Mouse (Mus musculus) embryonic stem cell, embryonic (primary cell): ENCODE data around the gene Apol8.

Source experiments
- CTCF ChIA-PET, 4 experiments: fragments of 300-600 bp in 2 of 4; fragments of 350-600 bp in 2 of 4; sonication (Branson Sonifier 250); formaldehyde crosslinking; loops; one replicate each; lab custom pipeline; 2022; ENCODE audit warnings: inconsistent platforms in 2 of 4; lab: Charles Lee
- POLR2A ChIA-PET, 4 experiments: fragments of 300-600 bp in 2 of 4; fragments of 350-600 bp in 2 of 4; sonication (Branson Sonifier 250); formaldehyde crosslinking; loops; one replicate each; lab custom pipeline; 2022; ENCODE audit warnings: antibody characterized with exemption in 4 of 4, inconsistent platforms in 1 of 4; lab: Charles Lee

Apol8 gene

DNA sequence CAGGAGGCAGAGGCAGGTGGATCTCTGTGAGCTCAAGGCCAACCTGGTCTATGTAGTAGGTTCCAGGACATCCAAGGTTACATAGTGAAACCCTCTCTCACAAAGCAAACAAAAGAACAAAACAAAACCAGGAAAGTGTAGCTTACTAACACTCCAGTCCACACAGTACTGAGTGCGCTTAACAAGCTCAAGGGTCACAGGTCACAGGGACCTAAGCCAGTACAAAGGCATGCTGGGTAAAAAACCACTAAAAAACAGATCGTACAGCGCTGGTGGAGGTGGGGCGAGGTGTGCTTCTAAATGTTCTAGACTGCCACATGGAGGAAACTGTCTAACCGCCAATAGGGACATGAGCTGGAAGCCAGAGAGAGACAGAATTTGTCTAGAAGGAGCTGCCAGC, 13.5 kb upstream of the Apol8 start:
- ChIA-PET POLR2A (interaction anchor here in 3 of 4 experiments (0.7 to 2.6 kb wide), 23 partner anchors 9 to 186 kb away, joined by 3 to 12 read pairs (median 4); partner anchors contain the start of genes Foxred2 (in 1 of the 3) and Myh9 (in 1 of the 3)), CTCF (interaction anchor here (0.6 to 3.2 kb wide), 18 partner anchors 8 to 1034 kb away, joined by 3 to 30 read pairs (median 6); no protein-coding TSS in a partner anchor)

DNA sequence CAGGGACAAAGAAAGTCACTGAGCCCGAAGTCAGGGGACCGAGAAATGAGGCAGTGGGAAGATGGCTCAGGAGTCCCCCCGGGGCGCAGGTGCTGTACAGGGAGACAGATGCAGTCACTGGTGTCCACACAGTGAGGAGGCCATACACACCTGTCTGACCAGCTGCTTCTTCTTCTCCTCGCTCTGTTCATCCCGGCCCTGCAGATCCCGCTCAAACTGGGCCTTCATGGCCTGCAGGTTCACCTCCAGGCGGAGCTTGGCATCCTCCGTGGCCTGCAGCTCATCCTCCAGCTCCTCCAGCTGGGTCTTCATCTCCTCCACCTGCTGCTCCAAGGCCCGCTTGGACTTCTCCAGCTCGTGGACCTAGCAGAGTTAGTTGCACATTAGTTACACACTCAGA, 10.2 kb upstream of the Apol8 start:
- POLR2A ChIA-PET, result interaction anchor here (0.8 to 3.5 kb wide), 23 partner anchors 9 to 205 kb away, joined by 3 to 18 read pairs (median 4); partner anchors contain the start of genes Apol8 (in 1 of the 4) and Myh9 (in 1 of the 4)
- CTCF ChIA-PET, result interaction anchor here (0.6 to 7.6 kb wide), 29 partner anchors 9 to 1141 kb away, joined by 3 to 117 read pairs (median 5); partner anchors contain the start of genes Apol8 (in 3 of the 4) and Foxred2 (in 1 of the 4)

DNA sequence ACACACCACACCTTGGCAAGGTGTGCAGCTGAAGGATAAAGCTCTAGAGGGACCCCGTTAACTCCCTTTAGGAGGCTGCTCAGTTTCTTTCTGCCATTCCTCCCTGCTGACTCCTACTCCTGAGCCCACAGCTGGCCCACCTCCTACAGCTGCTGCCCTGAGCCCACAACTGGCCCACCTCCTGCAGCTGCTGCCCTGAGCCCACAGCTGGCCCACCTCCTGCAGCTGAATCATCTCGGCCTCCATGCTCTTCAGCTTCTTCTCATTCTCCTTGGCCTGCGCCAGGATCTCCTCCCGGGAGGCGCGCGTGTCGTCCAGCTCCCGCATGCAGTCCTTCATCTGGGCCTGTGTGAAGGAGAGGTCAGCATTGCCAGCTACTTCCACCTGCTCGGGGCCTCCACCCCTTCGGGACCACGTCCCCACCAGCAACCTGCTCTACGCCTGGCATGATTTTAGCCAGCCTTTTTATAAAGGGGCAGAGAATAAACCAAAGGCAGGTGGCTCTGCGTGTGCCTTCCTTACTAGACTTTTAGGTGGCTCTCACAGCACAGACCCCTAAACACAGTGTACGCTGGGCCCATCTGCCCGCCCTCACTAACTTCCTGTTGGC, 8.8 kb upstream of the Apol8 start:
- POLR2A ChIA-PET, result interaction anchor here (0.7 to 3.5 kb wide), 14 partner anchors 10 to 192 kb away, joined by 3 to 18 read pairs (median 4); partner anchors contain the start of gene Myh9 (in 1 of the 4)

DNA sequence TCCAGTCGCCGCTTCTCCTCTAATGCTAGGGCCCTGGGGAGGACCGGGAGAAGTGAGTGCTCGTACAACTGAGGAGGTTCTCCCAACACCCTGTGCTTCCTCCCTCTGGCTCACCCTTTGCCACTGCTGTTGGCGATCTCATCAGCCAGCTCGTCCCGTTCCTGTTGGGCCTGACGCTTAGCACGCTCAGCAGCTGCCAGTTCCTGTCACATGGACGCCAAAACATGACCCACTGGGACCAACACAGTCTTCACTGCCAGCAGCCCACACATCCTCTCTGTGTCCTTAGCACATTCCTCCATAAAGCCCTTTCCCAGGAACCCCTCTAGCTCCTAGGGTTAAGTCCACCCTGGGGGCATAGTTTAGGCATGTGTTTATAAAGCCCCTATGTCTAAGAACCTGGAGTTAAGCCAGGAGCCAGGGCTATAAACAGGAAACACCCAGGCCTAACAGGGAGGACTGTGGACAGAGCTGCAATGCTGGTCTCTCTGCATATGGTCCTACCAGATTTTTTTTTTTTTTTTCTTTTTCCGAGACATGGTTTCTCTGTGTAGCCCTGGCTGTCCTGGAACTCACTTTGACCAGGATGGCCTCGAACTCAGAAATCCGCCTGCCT, 7.7 kb upstream of the Apol8 start:
- POLR2A ChIA-PET, result interaction anchor here (0.5 to 3.2 kb wide), 16 partner anchors 9 to 1403 kb away, joined by 3 to 18 read pairs (median 5); partner anchors contain the start of genes Eif3d (in 1 of the 4), Myh9 (in 1 of the 4) and Txn2 (in 1 of the 4)
- CTCF ChIA-PET, result interaction anchor here in 3 of 4 experiments (0.6 to 7.6 kb wide), 11 partner anchors 9 to 217 kb away, joined by 3 to 117 read pairs (median 8); no protein-coding TSS in a partner anchor

More for the DNA sequence above, 8.8 kb upstream of the Apol8 start:
- CTCF ChIA-PET, result interaction anchor here (0.9 to 7.6 kb wide), 11 partner anchors 8 to 168 kb away, joined by 3 to 117 read pairs (median 8); partner anchors contain the start of gene Apol8 (in 3 of the 4)

DNA sequence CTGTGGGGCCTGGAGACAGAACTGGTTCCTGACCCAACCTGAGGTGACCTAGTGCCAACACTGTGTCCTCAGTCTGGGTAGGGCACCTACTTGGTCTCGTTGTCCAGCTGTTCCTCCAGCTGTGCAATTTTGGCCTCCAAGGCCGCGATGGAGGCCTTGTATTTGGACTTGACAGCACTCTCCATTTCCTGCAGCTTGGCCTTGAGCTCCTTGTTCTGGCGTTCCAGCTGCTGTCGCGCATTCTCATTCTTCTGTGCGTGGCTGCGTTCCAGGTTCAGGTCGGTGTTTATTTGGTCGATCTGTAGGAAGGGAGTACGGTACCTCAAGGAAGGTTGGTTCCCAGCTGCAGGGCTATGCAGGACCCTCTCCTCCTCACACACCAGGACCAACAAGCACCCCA, 6.9 kb upstream of the Apol8 start:
- CTCF ChIA-PET, result interaction anchor here in 3 of 4 experiments (0.6 to 7.6 kb wide), 14 partner anchors 10 to 170 kb away, joined by 3 to 117 read pairs (median 6); partner anchors contain the start of gene Txn2 (in 1 of the 3)
- POLR2A ChIA-PET, result interaction anchor here (0.8 to 3.2 kb wide), 21 partner anchors 11 to 428 kb away, joined by 3 to 18 read pairs (median 5); partner anchors contain the start of genes Eif3d (in 1 of the 4), Myh9 (in 1 of the 4) and Txn2 (in 1 of the 4)

DNA sequence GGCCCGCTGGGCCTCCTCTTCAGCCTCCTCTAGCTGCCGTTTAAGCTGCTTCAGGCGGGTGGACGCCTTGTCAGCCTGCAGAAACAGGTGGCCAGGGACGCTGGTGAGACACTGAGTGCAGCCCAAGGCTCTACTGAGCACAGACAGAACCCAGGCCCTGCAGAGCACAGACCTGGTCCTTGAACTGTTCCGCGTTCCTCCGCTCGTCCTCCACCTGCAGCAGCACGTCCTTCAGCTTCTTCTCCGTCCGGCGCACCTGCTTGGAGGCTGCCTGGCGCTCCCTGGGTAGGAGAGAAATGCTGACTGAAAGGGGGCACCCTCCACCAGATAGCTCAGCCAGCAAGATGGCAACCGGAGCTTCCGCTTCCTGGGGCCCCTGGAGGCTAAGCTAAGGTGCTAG, 6.2 kb upstream of the Apol8 start:
- POLR2A ChIA-PET, result interaction anchor here (0.5 to 3.2 kb wide), 42 partner anchors 8 to 1220 kb away, joined by 3 to 18 read pairs (median 4); partner anchors contain the start of genes Eif3d (in 2 of the 4), Foxred2 (in 1 of the 4), Myh9 (in 1 of the 4) and Txn2 (in 1 of the 4)
- CTCF ChIA-PET, result interaction anchor here (0.6 to 7.6 kb wide), 37 partner anchors 8 to 356 kb away, joined by 3 to 117 read pairs (median 6); partner anchors contain the start of genes Myh9 (in 1 of the 4) and Txn2 (in 1 of the 4)

DNA sequence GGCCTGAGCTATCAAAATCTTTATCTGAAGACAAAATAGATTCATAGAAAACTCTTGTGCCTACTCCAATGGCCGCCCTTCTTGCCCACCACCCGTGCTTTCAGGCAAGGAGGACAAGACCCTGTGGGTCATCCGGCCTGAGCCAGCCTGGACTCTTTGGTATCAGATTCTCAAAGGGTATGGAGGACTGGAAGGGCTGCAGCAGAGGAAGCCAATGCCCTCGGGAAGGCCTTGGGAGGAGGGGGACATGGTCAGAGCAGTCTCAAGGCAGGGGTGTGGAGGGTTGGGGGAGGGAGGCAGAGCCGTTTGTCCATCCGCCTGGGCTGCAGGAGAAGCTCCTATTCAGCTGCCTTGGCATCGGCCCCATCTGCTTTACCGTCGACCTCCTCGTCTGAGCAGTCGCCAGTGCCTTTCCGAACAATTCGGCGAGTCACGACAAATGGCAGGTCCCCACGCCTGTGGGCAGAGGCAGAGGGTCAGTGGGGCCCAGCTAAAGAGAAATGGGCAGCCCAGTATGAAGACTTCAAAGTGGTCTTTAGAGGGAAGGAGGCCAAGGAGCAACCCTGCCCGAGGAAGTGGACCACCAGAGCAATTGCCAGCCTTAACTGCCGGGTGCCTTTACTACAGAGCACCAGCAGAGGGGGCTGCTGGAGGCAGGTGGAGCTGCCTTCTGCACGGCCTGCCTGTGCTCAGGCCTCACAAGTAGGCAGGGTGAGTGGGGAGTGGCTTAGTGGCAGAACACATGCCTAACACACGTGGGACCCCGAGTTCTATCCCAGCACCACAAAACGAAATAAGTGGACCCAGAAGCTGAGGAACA, 5.0 kb upstream of the Apol8 start:
- POLR2A ChIA-PET, result interaction anchor here (0.5 to 3.2 kb wide), 42 partner anchors 8 to 211 kb away, joined by 3 to 18 read pairs (median 4); partner anchors contain the start of genes Eif3d (in 3 of the 4), Foxred2 (in 1 of the 4) and Myh9 (in 1 of the 4)
- CTCF ChIA-PET, result interaction anchor here (0.5 to 7.6 kb wide), 63 partner anchors 8 to 944 kb away, joined by 3 to 117 read pairs (median 4); partner anchors contain the start of genes Txn2 (in 2 of the 4) and Myh9 (in 1 of the 4)

DNA sequence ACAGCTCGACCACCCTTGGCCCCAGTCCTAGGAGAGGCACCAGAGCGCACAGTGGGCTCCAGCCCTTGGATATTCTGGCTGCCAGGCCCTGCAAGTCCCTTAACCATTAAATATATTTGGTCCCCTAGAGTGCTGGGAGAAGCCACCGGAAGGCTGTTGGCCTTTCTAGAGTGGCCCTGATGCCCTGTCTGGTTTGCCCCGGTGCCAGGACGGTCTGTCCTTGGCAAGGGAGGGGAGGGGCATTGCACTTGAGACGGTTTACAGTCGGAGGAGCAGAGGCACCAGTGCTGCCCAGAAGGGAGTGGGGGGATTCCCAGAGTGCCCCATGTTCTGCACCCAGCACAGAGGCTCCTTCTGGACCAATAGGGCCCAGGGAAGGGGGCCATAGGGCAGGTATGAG, 4.3 kb upstream of the Apol8 start:
- CTCF ChIA-PET, result interaction anchor here (0.6 to 7.6 kb wide), 14 partner anchors 8 to 478 kb away, joined by 3 to 117 read pairs (median 5); no protein-coding TSS in a partner anchor
- POLR2A ChIA-PET, result interaction anchor here in 3 of 4 experiments (0.8 to 3.2 kb wide), 9 partner anchors 9 to 209 kb away, joined by 3 to 12 read pairs (median 4); partner anchors contain the start of gene Eif3d (in 1 of the 3)

DNA sequence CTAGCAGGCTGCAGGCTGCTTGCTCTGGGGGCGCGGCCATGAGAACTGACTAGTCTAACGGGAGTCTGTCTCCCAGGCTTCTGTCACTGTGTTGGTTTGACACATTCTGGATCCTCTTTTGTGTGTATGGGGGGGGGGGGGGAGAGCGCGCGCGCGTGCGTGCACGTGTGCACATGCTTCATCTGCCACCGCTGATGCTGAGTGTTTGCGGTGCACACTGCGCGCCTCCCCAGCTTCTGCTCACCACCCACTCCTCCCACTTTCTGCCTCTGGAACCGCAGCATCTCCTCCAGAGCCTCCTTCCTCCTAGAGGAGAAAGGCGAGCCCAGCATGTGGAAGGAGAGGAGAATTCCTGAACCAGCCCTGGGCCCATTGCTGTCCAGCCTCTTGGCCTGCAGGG, 3.2 kb upstream of the Apol8 start:
- CTCF ChIA-PET, result interaction anchor here (0.6 to 5.3 kb wide), 7 partner anchors 15 to 1135 kb away, joined by 3 to 50 read pairs (median 5); no protein-coding TSS in a partner anchor
- POLR2A ChIA-PET, result interaction anchor here in 2 of 4 experiments (0.7 to 3.2 kb wide), 5 partner anchors 11 to 885 kb away, joined by 3 to 12 read pairs (median 4); no protein-coding TSS in a partner anchor

DNA sequence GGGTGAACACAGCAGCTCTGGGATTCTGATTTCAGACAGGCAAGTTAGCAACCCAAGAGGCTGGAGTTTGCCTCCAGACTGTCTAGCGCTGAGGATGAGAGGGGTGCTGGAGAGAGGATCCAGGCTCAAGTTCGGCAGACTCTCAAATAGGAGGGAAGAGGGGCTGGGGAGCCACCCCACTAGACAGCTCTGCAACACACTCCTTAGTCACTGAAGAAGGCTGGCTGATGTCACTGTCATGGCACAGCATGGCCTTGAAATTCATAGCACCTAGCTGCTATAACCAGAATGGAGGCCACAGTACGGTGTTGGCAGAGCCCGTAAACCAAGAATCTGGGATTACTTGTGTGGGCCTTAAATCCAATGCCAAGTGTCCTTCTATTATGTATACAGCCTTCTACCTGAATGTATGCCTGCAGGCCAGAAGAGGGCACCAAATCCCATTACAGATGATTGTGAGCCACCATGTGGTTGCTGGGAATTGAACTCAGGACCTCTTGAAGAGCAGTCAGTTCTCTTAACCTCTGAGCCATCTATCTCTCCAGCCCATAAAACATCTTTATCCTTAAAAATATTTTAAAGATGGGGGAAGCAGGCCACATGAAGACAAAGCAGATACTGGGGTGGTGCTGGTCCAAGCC, 903 bp upstream of the Apol8 start:
- ChIA-PET CTCF (interaction anchor here (0.5 to 2.7 kb wide), 55 partner anchors 8 to 1012 kb away, joined by 3 to 29 read pairs (median 4); partner anchors contain the start of genes Myh9 (in 1 of the 4) and Txn2 (in 1 of the 4)), POLR2A (interaction anchor here in 3 of 4 experiments (0.9 to 1.9 kb wide), 9 partner anchors 9 to 213 kb away, joined by 3 to 5 read pairs (median 4); partner anchors contain the start of gene Eif3d (in 1 of the 3))

DNA sequence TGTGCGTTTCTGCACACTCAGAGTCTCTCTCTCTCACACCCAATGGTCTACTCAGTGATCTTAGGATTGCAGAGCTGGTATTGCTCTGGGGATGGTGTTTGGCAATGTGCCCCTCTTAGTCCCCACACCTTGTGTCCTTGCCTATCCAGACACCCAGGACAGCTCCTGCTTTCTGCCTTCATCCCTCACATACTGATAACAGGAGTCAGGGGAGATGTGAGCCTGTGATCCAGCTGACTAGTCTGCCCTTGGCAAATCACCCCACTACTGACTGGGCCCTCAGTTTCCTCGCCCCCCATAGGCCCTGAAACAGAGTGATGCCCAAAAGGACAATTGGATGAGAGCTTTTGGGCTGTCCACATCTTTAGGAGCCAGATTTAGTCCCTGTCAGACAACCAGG, 722 bp downstream of the Apol8 start:
- ChIA-PET POLR2A (interaction anchor here in 2 of 4 experiments (0.6 to 1.2 kb wide), 6 partner anchors 10 to 541 kb away, joined by 3 to 4 read pairs (median 3); no protein-coding TSS in a partner anchor), CTCF (interaction anchor here in 2 of 4 experiments (0.9 to 2.7 kb wide), 9 partner anchors 10 to 420 kb away, joined by 3 to 10 read pairs (median 5); no protein-coding TSS in a partner anchor)

DNA sequence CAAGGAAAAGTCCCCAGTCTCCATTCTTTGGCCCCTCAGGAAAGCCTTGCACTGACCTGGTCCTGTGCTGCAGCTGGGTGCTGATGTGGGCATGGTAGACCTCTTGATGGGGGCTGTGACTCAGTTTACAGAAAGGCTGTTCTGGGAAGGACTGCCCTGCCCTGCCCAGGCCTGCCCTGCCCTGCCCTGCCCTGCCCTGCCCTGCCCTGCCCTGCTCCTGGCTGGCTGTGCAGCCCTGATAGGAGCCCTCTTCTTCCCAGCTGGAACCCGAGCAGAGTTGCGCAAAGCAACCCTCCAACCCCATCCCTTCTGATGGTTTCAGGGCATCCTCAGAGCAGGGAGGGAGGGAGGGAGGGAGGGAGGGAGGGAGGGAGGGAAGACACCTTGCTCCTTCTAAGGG, 1.7 kb downstream of the Apol8 start:
- ChIA-PET CTCF (interaction anchor here in 2 of 4 experiments (0.6 to 2.4 kb wide), 3 partner anchors 12 to 224 kb away, joined by 3 to 10 read pairs (median 5); no protein-coding TSS in a partner anchor), POLR2A (interaction anchor here in 1 of 4 experiments (1.0 kb wide), 2 partner anchors 11 to 45 kb away, joined by 3 to 4 read pairs; no protein-coding TSS in a partner anchor)

DNA sequence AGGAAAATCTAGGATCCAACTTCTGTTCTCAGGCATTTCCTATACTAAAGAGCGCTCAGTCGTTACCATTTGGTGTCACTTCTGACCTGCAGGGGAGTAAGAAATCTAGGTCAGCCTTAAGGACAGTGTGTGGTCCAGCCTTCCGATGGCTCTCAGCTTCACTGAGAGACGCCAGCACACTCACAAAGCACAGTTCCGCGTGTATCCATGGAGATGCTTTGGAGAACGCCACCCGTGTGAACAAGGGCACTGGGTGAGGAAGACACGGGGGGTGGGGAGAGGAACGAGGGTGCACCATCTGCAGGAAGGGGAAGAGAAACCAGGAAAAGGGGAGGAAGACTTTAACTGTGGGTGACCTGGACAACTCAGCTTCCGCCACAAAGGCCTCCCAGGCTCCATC, 4.4 kb downstream of the Apol8 start:
- CTCF ChIA-PET, result interaction anchor here in 3 of 4 experiments (0.9 to 1.5 kb wide), 6 partner anchors 10 to 217 kb away, joined by 3 to 6 read pairs (median 3); no protein-coding TSS in a partner anchor

DNA sequence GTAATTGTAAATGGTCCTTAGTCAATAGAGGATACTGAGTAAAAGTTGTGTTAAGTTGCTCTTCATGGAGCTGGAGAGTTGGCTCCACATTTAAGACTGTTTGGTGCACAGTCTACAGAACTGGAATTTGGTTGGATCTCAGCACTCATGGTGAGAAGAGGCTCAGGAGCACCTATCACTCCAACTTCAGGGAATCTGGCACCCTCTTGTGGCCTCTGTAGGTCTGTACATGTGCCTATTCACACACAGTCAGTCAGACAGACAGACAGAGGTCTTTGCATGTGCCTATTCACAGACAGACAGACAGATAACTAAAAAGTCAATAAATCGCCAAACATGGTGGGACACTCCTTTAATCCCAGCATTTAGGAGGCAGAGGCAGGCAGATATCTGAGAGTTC, 6.3 kb downstream of the Apol8 start:
- ChIA-PET CTCF (interaction anchor here (0.6 to 2.8 kb wide), 14 partner anchors 10 to 489 kb away, joined by 3 to 10 read pairs (median 4); partner anchors contain the start of gene Txn2 (in 1 of the 4)), POLR2A (interaction anchor here in 2 of 4 experiments (0.5 to 2.4 kb wide), 6 partner anchors 11 to 428 kb away, joined by 3 to 6 read pairs (median 4); partner anchors contain the start of gene Eif3d (in 1 of the 2))

More for the DNA sequence above, 4.4 kb downstream of the Apol8 start:
- POLR2A ChIA-PET, result no interaction called here

DNA sequence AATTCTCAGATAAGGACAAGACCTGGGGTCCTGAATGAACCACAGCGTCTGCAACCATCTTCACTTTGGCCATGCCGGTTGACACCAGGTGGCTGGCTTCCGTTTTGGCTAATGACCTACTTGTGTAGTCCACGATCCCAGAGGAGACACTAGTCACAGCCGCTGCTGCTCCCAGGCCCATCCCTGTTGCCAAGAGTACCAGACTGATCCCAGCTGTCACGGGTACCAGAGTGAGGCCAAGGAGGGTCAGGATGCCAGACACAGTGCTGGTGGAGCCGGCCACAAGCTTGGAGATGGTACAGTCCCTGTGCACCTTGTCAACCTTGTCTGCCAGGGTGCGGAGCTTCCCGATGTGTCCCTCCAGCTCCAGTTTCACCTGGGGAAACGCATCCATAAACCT, 7.1 kb downstream of the Apol8 start:
- CTCF ChIA-PET, result interaction anchor here (0.6 to 2.8 kb wide), 13 partner anchors 9 to 490 kb away, joined by 3 to 10 read pairs (median 4); partner anchors contain the start of gene Txn2 (in 1 of the 4)
- POLR2A ChIA-PET, result interaction anchor here in 2 of 4 experiments (0.7 to 2.4 kb wide), 4 partner anchors 168 to 383 kb away, joined by 3 to 6 read pairs (median 4); partner anchors contain the start of genes Eif3d (in 1 of the 2) and Foxred2 (in 1 of the 2)
